25 mouse cellular contexts compared by ENCODE assay signal in the genomic region with DNA sequence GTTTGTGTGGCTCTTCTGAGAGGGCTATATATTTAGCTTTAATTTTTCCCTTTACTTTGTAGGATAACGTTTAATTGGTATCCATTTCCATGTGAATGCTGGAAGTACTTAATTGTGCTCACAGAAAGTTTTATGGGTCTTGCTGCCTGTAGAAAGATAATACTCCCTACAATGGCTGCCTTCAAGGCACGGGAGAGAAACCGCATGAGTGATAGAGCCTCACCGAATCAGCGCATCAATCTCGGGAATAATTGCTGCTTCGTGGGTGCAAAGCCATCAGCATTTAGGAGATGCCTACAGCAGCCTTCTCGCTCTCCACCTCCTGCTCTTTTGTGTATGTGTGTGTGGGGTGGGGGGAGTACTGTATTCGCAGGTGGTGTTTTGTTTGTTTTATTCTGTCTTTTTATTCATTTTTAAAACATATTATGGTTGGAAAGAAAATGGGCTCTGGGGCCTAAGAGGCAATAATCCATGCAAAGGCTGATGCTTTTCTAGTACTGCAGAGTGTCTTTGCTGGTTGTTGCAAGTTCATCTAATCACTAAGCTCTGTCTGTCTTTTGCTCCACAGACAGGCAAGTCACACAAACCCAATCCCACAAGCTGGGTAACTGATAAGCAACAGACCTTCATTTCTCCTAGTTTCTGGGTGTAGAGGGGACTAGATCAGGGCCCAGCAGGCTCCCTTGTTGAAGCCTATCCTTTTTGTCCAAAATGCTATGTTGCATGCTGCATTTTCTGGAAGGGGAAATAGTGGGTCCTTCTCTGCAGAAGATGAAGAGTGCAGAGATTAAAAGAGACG.
DNase-seq lines count a peak whose midpoint lies in the region; ATAC-seq and TF ChIP-seq lines count a peak whose summit lies in the region.
"Had no signal": no experiment of that assay in that cellular context is flagged by ENCODE, and none has a peak within 500 bp of the region (broad histone marks: within the 10 kb centered on the region; RNA-seq: fewer than 3 reads in every experiment).

No protein-coding gene starts in this region.

- TF ChIP-seq POLR2A in brain, embryonic 14.5 days (IDR thresholded peaks at IDR 0.05; ENCODE audit: borderline replicate concordance, extremely low read depth, insufficient read depth, insufficient read length, poor library complexity, severe bottlenecking), result no peak

- ATAC-seq in forebrain, embryonic 16.5 days, result no peak
- ATAC-seq in neural tube, embryonic 13.5 days (ENCODE audit: low read depth), result no peak
- ATAC-seq: intestine, postnatal 0 days had no signal

- WGBS in forebrain, embryonic 16.5 days, result 29% methylated on average over 10 of the region's 10 CpGs
- 82% methylated on average over 10 of the region's 10 CpGs for WGBS in forebrain, embryonic 10.5 days
- WGBS in neural tube, embryonic 13.5 days, result 16% methylated on average over 10 of the region's 10 CpGs

- H3K9me3 ChIP-seq in forebrain, embryonic 16.5 days (ENCODE audit: control insufficient read depth, low read length), result no peaks in the 10 kb centered on the region
- no peaks in the 10 kb centered on the region for H3K9me3 ChIP-seq in forebrain, embryonic 10.5 days
- H3K9me3 ChIP-seq in neural tube, embryonic 13.5 days, result no peaks in the 10 kb centered on the region
- H3K9me3 ChIP-seq: embryonic facial prominence, embryonic 12.5 days; G1E; hindbrain, embryonic 13.5 days; limb, embryonic 13.5 days; lung, embryonic 15.5 days; stomach, embryonic 15.5 days had no signal

- H3K36me3 ChIP-seq in forebrain, embryonic 16.5 days (ENCODE audit: control insufficient read depth, insufficient read depth), result no peaks in the 10 kb centered on the region
- no peaks in the 10 kb centered on the region for H3K36me3 ChIP-seq in forebrain, embryonic 10.5 days (replicated peaks)
- no peaks in the 10 kb centered on the region for H3K36me3 ChIP-seq in neural tube, embryonic 13.5 days
- H3K36me3 ChIP-seq: embryonic facial prominence, embryonic 12.5 days; G1E; hindbrain, embryonic 13.5 days; limb, embryonic 13.5 days; lung, embryonic 15.5 days; stomach, embryonic 15.5 days had no signal

- no peak overlapping the region for H3K9ac ChIP-seq in forebrain, embryonic 16.5 days (replicated peaks; ENCODE audit: low read depth, low read length)
- H3K9ac ChIP-seq in neural tube, embryonic 13.5 days, result no peak overlapping the region
- H3K9ac ChIP-seq: embryonic facial prominence, embryonic 12.5 days; hindbrain, embryonic 13.5 days; limb, embryonic 13.5 days; lung, embryonic 15.5 days; stomach, embryonic 15.5 days had no signal

- peaks cover 3% of the 10 kb centered on the region; the same call in 1 of the 2 replicates for H3K4me1 ChIP-seq in forebrain, embryonic 16.5 days (replicated peaks; ENCODE audit: control insufficient read depth, insufficient read depth, low read length)
- H3K4me1 ChIP-seq in forebrain, embryonic 10.5 days, result peaks cover 6% of the 10 kb centered on the region; the same call in 1 of the 2 replicates
- peaks cover 13% of the 10 kb centered on the region for H3K4me1 ChIP-seq in neural tube, embryonic 13.5 days (replicated peaks)
- H3K4me1 ChIP-seq: embryonic facial prominence, embryonic 12.5 days; hindbrain, embryonic 13.5 days; limb, embryonic 13.5 days; lung, embryonic 15.5 days; stomach, embryonic 15.5 days had no signal

- H3K4me3 ChIP-seq in forebrain, embryonic 16.5 days (replicated peaks; ENCODE audit: low read length), result no peak overlapping the region
- H3K4me3 ChIP-seq in forebrain, embryonic 10.5 days, result no peak overlapping the region
- no peak overlapping the region for H3K4me3 ChIP-seq in neural tube, embryonic 13.5 days
- H3K4me3 ChIP-seq: embryonic facial prominence, embryonic 12.5 days; hindbrain, embryonic 13.5 days; layer of hippocampus, adult 2 months; limb, embryonic 13.5 days; lung, embryonic 15.5 days; stomach, embryonic 15.5 days had no signal

- H3K27me3 ChIP-seq in forebrain, embryonic 16.5 days (replicated peaks; ENCODE audit: control insufficient read depth, insufficient read depth, low read length), result no peaks in the 10 kb centered on the region
- H3K27me3 ChIP-seq in forebrain, embryonic 10.5 days (ENCODE audit: poor library complexity, severe bottlenecking), result no peaks in the 10 kb centered on the region
- no peaks in the 10 kb centered on the region for H3K27me3 ChIP-seq in neural tube, embryonic 13.5 days
- H3K27me3 ChIP-seq: embryonic facial prominence, embryonic 12.5 days; hindbrain, embryonic 13.5 days; limb, embryonic 13.5 days; lung, embryonic 15.5 days; stomach, embryonic 15.5 days had no signal

- peak overlapping the region; percentile 7; the same call in 1 of the 2 replicates for H3K4me2 ChIP-seq in forebrain, embryonic 16.5 days (ENCODE audit: low read length)
- H3K4me2 ChIP-seq in neural tube, embryonic 13.5 days, result peak overlapping the region; percentile 22; the same call in 1 of the 2 replicates
- H3K4me2 ChIP-seq: embryonic facial prominence, embryonic 12.5 days; hindbrain, embryonic 13.5 days; limb, embryonic 13.5 days; liver, embryonic 11.5 days; lung, embryonic 15.5 days; stomach, embryonic 15.5 days had no signal

- no peak overlapping the region for H3K27ac ChIP-seq in forebrain, embryonic 16.5 days (ENCODE audit: low read length)
- H3K27ac ChIP-seq in forebrain, embryonic 10.5 days, result no peak overlapping the region
- peak overlapping the region; percentile 46; the same call in 1 of the 2 replicates for H3K27ac ChIP-seq in neural tube, embryonic 13.5 days (replicated peaks)
- H3K27ac ChIP-seq: embryonic facial prominence, embryonic 12.5 days; hindbrain, embryonic 13.5 days; layer of hippocampus, adult 2 months; limb, embryonic 13.5 days; lung, embryonic 15.5 days; stomach, embryonic 15.5 days had no signal

- no peak for TF ChIP-seq CTCF in brain, embryonic 14.5 days (IDR thresholded peaks at IDR 0.05; ENCODE audit: borderline replicate concordance, extremely low read depth, insufficient read depth, insufficient read length)

- DNase-seq in cerebellum, adult 9-10 months, result peak; percentile 5
- DNase-seq in cerebellum, postnatal 14 days, result no peak
- DNase-seq in forebrain, embryonic 10.5 days (ENCODE audit: extremely low spot score, low spot score), result no peak
- peak; percentile 62 for DNase-seq in brain, embryonic 14.5 days (ENCODE audit: low read depth)
- no peak for DNase-seq in layer of hippocampus, postnatal 14 days (ENCODE audit: low spot score in 2 of 2)
- DNase-seq in B cell, adult 2 months, result no peak
- DNase-seq: adrenal gland, postnatal 14 days; cerebellum, adult 11-12 months; cerebellum, postnatal 10 days; heart, postnatal 36 days; kidney, postnatal 25 days; midbrain, embryonic 14.5 days; retina, postnatal 1 day; right cerebral cortex, postnatal 14 days had no signal

Comparison
In these comparisons a context has a peak if more than half of its experiments do, and no peak if none do; other contexts are left out.
1. DNase-seq: peak in cerebellum, adult 9-10 months (single experiment) and brain, embryonic 14.5 days (single experiment); none in cerebellum, postnatal 14 days (0 of 2), forebrain, embryonic 10.5 days (single experiment), layer of hippocampus, postnatal 14 days (0 of 2) and B cell, adult 2 months (0 of 2).